Mouse (Mus musculus) kidney, adult 2 months (tissue): ENCODE measurements around the gene Spink4.

Source experiments
- CTCF ChIP-seq: fragments of 200-500 bp; conservative IDR thresholded peaks from 2 replicates; pipeline ENCODE4 v1.5.1; 2011; ENCODE audit warnings: low read depth, mild to moderate bottlenecking, control low read depth, low read length, moderate library complexity, mixed read lengths; ENCODE audit not compliant: insufficient read depth, insufficient read length
- POLR2A ChIP-seq: fragments of 200-500 bp; IDR thresholded peaks from one replicate; pipeline ENCODE4 v1.6.1; 2011; ENCODE audit warnings: low read depth, low read length, control low read depth

GRCm38 (mm10) chr4:40885883-40886282 lies 34.0 kb upstream of the Spink4 start:
- TF ChIP-seq POLR2A (no peak), CTCF (no peak)
